Mouse (Mus musculus): ENCODE data around the gene Gm6525.

DNA sequence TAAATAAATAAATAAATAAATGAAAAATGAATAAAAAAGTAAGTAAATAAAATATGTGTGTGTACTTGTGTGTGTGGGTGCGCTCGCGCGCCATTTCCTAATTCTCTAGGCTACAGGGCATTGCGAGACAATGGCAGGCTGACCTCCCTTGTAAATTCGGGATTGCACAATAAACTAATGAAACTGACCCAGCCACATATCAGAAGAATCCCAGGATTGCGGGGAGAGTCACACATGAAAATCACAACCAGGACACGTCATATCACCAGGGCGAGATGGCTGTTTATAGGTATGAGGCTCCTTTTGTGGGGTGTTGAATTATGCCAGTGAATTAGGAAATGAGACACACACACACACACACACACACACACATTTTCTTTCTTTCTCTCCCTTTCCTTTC is 25.6 kb downstream of the Gm6525 start:
- TF ChIP-seq CTCF (IDR thresholded peaks at IDR 0.05; ENCODE audit: low read depth) (no peak), EP300 (IDR thresholded peaks at IDR 0.05; ENCODE audit: low read depth) (no peak)

Data from liver, embryonic 14.5 days (tissue).